Mouse (Mus musculus): ENCODE results near the gene Rab11fip3. TPM values are rescaled to one million over a fixed set of nuclear protein-coding genes. Genes with fewer than 3 reads are reported as not detected.
A peak's percentile ranks its signal among the peaks of the same experiment; 100 is the strongest.

Rab11fip3 gene
- polyA plus RNA-seq, 1 experiment from 2014 or later = 8.2 TPM

DNA sequence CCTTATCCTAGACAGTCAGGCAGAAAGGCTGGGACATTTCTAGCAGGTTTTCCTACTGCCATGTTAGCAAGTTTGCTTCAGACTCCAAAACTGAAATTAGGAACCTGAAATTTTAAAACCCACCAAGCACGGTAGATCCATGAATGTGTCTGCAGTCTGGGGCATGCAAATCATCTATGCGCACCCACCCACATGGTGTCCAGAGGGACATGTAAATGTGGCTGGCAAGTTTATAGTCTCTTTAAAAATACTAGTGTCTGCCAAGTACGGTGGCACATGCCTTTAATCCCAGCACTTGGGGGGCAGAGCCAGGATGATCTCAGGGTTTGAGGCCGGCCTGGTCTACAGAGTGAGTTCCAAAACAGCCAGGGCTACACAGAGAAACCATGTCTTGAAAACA lies 41.1 kb downstream of the Rab11fip3 start:
- Histone ChIP-seq H3K9ac (ENCODE audit: low read length) (no peak overlapping the region), H3K9me3 (replicated peaks; ENCODE audit: control insufficient read depth, low read length) (no peaks in the 10 kb centered on the region), H3K36me3 (ENCODE audit: control insufficient read depth, insufficient read depth) (no peaks in the 10 kb centered on the region), H3K27ac (ENCODE audit: low read length) (no peak overlapping the region), H3K27me3 (ENCODE audit: control insufficient read depth, insufficient read depth, low read length) (no peaks in the 10 kb centered on the region), H3K4me1 (ENCODE audit: control insufficient read depth, insufficient read depth, low read length) (no peaks in the 10 kb centered on the region), H3K4me2 (ENCODE audit: low read depth, low read length) (no peak overlapping the region), H3K4me3 (ENCODE audit: low read length) (no peak overlapping the region)
- ATAC-seq (replicated peaks; ENCODE audit: extremely low read depth, insufficient read depth, low FRiP score) = no peak
- whole genome bisulfite sequencing = 79% methylated on average over 4 of the region's 4 CpGs

- no peak overlapping the region for H3K4me3 ChIP-seq (ENCODE audit: low read length)
- H3K4me2 ChIP-seq (ENCODE audit: low read depth, low read length) = no peak overlapping the region
- no peak overlapping the region for H3K9ac ChIP-seq (ENCODE audit: low read length)
- H3K27ac ChIP-seq (ENCODE audit: low read length) = no peak overlapping the region
- H3K4me1 ChIP-seq (ENCODE audit: control insufficient read depth, insufficient read depth, low read length) = peaks cover 4% of the 10 kb centered on the region; the same call in 1 of the 2 replicates
- H3K9me3 ChIP-seq (replicated peaks; ENCODE audit: control insufficient read depth, low read length) = no peaks in the 10 kb centered on the region
- WGBS = 94% methylated on average over 9 of the region's 9 CpGs
- ATAC-seq (replicated peaks; ENCODE audit: extremely low read depth, insufficient read depth, low FRiP score) = no peak
- no peaks in the 10 kb centered on the region for H3K27me3 ChIP-seq (ENCODE audit: control insufficient read depth, insufficient read depth, low read length)
- no peaks in the 10 kb centered on the region for H3K36me3 ChIP-seq (ENCODE audit: control insufficient read depth, insufficient read depth)
Observed at GRCm38 (mm10) chr17:26024674-26025073, 44.7 kb downstream of the Rab11fip3 start.

DNA sequence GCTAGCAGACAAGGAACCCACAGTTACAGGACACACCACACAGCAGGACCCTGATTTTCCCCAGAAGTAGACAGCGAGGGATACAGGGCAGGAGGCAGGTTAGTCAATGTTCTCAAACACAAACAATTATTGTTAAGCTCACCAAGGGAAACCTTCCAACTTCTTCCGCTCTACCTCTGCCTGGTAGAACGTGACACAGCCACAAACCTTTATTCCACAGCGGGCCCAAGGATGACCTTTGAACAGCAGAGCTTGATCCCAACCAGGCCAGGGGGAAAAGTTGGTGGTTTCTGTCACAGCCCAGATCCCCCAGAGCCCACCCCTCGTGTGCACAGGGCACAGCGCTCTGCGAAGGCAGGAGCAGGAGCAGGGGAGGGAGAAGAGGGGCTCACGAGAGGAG lies 45.4 kb downstream of the Rab11fip3 start:
- H3K4me1 ChIP-seq (ENCODE audit: control insufficient read depth, insufficient read depth, low read length) = peaks cover 4% of the 10 kb centered on the region; the same call in 1 of the 2 replicates
- 92% methylated on average over 8 of the region's 8 CpGs for WGBS
- ATAC-seq (replicated peaks; ENCODE audit: extremely low read depth, insufficient read depth, low FRiP score) = no peak
- H3K4me2 ChIP-seq (ENCODE audit: low read depth, low read length) = no peak overlapping the region
- no peak overlapping the region for H3K27ac ChIP-seq (ENCODE audit: low read length)
- no peaks in the 10 kb centered on the region for H3K9me3 ChIP-seq (replicated peaks; ENCODE audit: control insufficient read depth, low read length)
- no peak overlapping the region for H3K4me3 ChIP-seq (ENCODE audit: low read length)
- H3K9ac ChIP-seq (ENCODE audit: low read length) = no peak overlapping the region
- no peaks in the 10 kb centered on the region for H3K36me3 ChIP-seq (ENCODE audit: control insufficient read depth, insufficient read depth)
- no peaks in the 10 kb centered on the region for H3K27me3 ChIP-seq (ENCODE audit: control insufficient read depth, insufficient read depth, low read length)

- Histone ChIP-seq H3K9me3 (replicated peaks; ENCODE audit: control insufficient read depth, low read length) (no peaks in the 10 kb centered on the region), H3K4me3 (ENCODE audit: low read length) (no peak overlapping the region), H3K9ac (ENCODE audit: low read length) (no peak overlapping the region), H3K27me3 (ENCODE audit: control insufficient read depth, insufficient read depth, low read length) (no peaks in the 10 kb centered on the region), H3K4me1 (ENCODE audit: control insufficient read depth, insufficient read depth, low read length) (peaks cover 10% of the 10 kb centered on the region), H3K36me3 (ENCODE audit: control insufficient read depth, insufficient read depth) (no peaks in the 10 kb centered on the region), H3K4me2 (ENCODE audit: low read depth, low read length) (no peak overlapping the region), H3K27ac (ENCODE audit: low read length) (no peak overlapping the region)
- 89% methylated on average over 5 of the region's 5 CpGs for WGBS
- no peak for ATAC-seq (replicated peaks; ENCODE audit: extremely low read depth, insufficient read depth, low FRiP score)
Observed at GRCm38 (mm10) chr17:26023181-26023580, 46.2 kb downstream of the Rab11fip3 start.

DNA sequence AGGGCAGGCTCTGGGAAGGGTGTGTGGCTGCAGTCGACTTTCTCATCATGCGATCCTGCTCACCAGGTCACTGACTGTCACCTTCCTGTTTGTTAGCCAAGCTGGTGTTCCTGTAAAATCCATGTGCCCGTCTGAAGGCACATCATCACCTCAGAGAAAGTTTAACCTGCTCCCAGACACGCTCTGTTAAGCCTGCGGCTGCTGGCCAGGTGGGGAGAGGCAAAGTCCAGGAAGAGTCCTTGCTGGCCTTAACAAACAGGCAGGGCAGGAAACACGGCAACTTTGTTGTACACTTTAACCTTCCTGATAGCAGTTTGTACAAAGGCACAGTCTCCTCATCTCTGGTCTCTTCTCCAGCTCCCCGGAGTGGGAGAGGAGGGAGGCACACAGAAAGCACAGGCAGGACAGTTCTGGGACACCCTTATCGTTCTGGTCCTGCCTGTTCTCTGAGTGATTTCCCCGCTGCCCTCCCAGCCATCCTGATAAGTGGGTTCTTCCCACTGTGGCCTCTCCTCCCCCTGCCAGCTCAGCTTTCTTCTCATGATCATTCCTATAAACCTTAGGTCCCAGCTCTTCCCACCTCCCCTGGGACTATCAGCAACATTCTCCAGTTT lies 47.5 kb downstream of the Rab11fip3 start:
- 38% methylated on average over 9 of the region's 9 CpGs for WGBS
- no peak overlapping the region for H3K4me3 ChIP-seq (ENCODE audit: low read length)
- peaks cover 13% of the 10 kb centered on the region for H3K4me1 ChIP-seq (ENCODE audit: control insufficient read depth, insufficient read depth, low read length)
- H3K27me3 ChIP-seq (ENCODE audit: control insufficient read depth, insufficient read depth, low read length) = no peaks in the 10 kb centered on the region
- no peak; the same call in 1 of the 2 replicates for ATAC-seq (replicated peaks; ENCODE audit: extremely low read depth, insufficient read depth, low FRiP score)
- no peak overlapping the region for H3K27ac ChIP-seq (ENCODE audit: low read length)
- no peaks in the 10 kb centered on the region for H3K36me3 ChIP-seq (ENCODE audit: control insufficient read depth, insufficient read depth)
- no peaks in the 10 kb centered on the region for H3K9me3 ChIP-seq (replicated peaks; ENCODE audit: control insufficient read depth, low read length)
- H3K4me2 ChIP-seq (ENCODE audit: low read depth, low read length) = no peak overlapping the region
- no peak overlapping the region for H3K9ac ChIP-seq (ENCODE audit: low read length)

DNA sequence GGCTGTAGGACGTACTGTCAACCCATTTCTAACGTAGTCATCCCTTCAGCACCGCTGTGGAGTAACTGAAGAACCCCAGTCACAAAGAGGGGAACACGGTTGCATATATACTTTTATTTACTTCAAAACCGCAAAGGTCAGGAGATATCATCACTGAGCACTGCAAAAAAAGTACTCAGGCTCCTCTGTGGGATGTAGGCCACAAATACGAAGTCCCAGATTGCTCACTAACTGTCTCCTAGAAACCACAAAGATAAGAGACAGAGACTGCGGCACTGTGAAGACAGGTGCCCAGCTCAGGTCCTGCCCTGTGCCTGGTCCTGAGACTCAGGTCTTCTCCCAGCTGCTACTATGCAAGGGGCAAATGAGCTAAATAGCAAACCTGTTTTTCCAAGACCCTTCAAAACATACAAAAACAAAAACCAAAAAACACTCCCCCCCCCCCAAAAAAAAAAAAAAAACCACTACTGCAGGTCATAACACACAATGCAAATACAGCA lies 48.5 kb downstream of the Rab11fip3 start:
- H3K27me3 ChIP-seq (ENCODE audit: control insufficient read depth, insufficient read depth, low read length) = no peaks in the 10 kb centered on the region
- no peak overlapping the region for H3K9ac ChIP-seq (ENCODE audit: low read length)
- no peaks in the 10 kb centered on the region for H3K9me3 ChIP-seq (replicated peaks; ENCODE audit: control insufficient read depth, low read length)
- H3K4me1 ChIP-seq (ENCODE audit: control insufficient read depth, insufficient read depth, low read length) = peaks cover 13% of the 10 kb centered on the region
- no peak for ATAC-seq (replicated peaks; ENCODE audit: extremely low read depth, insufficient read depth, low FRiP score)
- H3K36me3 ChIP-seq (ENCODE audit: control insufficient read depth, insufficient read depth) = no peaks in the 10 kb centered on the region
- no peak overlapping the region for H3K4me2 ChIP-seq (ENCODE audit: low read depth, low read length)
- H3K4me3 ChIP-seq (ENCODE audit: low read length) = no peak overlapping the region
- WGBS = 64% methylated on average over 7 of the region's 7 CpGs
- H3K27ac ChIP-seq (ENCODE audit: low read length) = no peak overlapping the region

GRCm38 (mm10) chr17:26018388-26018787 lies 51.0 kb downstream of the Rab11fip3 start:
- Histone ChIP-seq H3K27ac (ENCODE audit: low read length) (peak overlapping the region; percentile 70), H3K36me3 (ENCODE audit: control insufficient read depth, insufficient read depth) (peaks cover 13% of the 10 kb centered on the region), H3K4me2 (ENCODE audit: low read depth, low read length) (no peak overlapping the region), H3K9me3 (replicated peaks; ENCODE audit: control insufficient read depth, low read length) (no peaks in the 10 kb centered on the region), H3K4me1 (ENCODE audit: control insufficient read depth, insufficient read depth, low read length) (peaks cover 13% of the 10 kb centered on the region), H3K9ac (ENCODE audit: low read length) (no peak overlapping the region), H3K27me3 (ENCODE audit: control insufficient read depth, insufficient read depth, low read length) (no peaks in the 10 kb centered on the region), H3K4me3 (ENCODE audit: low read length) (no peak overlapping the region)
- no peak for ATAC-seq (replicated peaks; ENCODE audit: extremely low read depth, insufficient read depth, low FRiP score)
- 42% methylated on average over 3 of the region's 3 CpGs for WGBS

GRCm38 (mm10) chr17:26017949-26018348 lies 51.4 kb downstream of the Rab11fip3 start:
- peak; percentile 59; the same call in 1 of the 2 replicates for ATAC-seq (replicated peaks; ENCODE audit: extremely low read depth, insufficient read depth, low FRiP score)

GRCm38 (mm10) chr17:26017021-26017420 lies 52.3 kb downstream of the Rab11fip3 start:
- H3K4me3 ChIP-seq (ENCODE audit: low read length) = no peak overlapping the region
- no peaks in the 10 kb centered on the region for H3K27me3 ChIP-seq (ENCODE audit: control insufficient read depth, insufficient read depth, low read length)
- H3K9me3 ChIP-seq (replicated peaks; ENCODE audit: control insufficient read depth, low read length) = no peaks in the 10 kb centered on the region
- no peak for ATAC-seq (replicated peaks; ENCODE audit: extremely low read depth, insufficient read depth, low FRiP score)
- no peak overlapping the region for H3K4me2 ChIP-seq (ENCODE audit: low read depth, low read length)
- peaks cover 11% of the 10 kb centered on the region for H3K4me1 ChIP-seq (ENCODE audit: control insufficient read depth, insufficient read depth, low read length)
- no peak overlapping the region for H3K27ac ChIP-seq (ENCODE audit: low read length)
- peaks cover 13% of the 10 kb centered on the region for H3K36me3 ChIP-seq (ENCODE audit: control insufficient read depth, insufficient read depth)
- WGBS = 77% methylated on average over 3 of the region's 3 CpGs
- no peak overlapping the region for H3K9ac ChIP-seq (ENCODE audit: low read length)

More at GRCm38 (mm10) chr17:26017949-26018348, 51.4 kb downstream of the Rab11fip3 start:
- no peak overlapping the region for H3K4me3 ChIP-seq (ENCODE audit: low read length)
- peaks cover 13% of the 10 kb centered on the region for H3K36me3 ChIP-seq (ENCODE audit: control insufficient read depth, insufficient read depth)
- H3K27ac ChIP-seq (ENCODE audit: low read length) = peak overlapping the region; percentile 70
- H3K9me3 ChIP-seq (replicated peaks; ENCODE audit: control insufficient read depth, low read length) = no peaks in the 10 kb centered on the region
- no peak overlapping the region for H3K4me2 ChIP-seq (ENCODE audit: low read depth, low read length)
- no peak overlapping the region for H3K9ac ChIP-seq (ENCODE audit: low read length)
- H3K27me3 ChIP-seq (ENCODE audit: control insufficient read depth, insufficient read depth, low read length) = no peaks in the 10 kb centered on the region
- H3K4me1 ChIP-seq (ENCODE audit: control insufficient read depth, insufficient read depth, low read length) = peaks cover 13% of the 10 kb centered on the region
- 37% methylated on average over 5 of the region's 5 CpGs for WGBS

All from heart, embryonic 16.5 days (tissue).